Mouse (Mus musculus): ENCODE data around the gene Arhgef18.

Gene Arhgef18

DNA sequence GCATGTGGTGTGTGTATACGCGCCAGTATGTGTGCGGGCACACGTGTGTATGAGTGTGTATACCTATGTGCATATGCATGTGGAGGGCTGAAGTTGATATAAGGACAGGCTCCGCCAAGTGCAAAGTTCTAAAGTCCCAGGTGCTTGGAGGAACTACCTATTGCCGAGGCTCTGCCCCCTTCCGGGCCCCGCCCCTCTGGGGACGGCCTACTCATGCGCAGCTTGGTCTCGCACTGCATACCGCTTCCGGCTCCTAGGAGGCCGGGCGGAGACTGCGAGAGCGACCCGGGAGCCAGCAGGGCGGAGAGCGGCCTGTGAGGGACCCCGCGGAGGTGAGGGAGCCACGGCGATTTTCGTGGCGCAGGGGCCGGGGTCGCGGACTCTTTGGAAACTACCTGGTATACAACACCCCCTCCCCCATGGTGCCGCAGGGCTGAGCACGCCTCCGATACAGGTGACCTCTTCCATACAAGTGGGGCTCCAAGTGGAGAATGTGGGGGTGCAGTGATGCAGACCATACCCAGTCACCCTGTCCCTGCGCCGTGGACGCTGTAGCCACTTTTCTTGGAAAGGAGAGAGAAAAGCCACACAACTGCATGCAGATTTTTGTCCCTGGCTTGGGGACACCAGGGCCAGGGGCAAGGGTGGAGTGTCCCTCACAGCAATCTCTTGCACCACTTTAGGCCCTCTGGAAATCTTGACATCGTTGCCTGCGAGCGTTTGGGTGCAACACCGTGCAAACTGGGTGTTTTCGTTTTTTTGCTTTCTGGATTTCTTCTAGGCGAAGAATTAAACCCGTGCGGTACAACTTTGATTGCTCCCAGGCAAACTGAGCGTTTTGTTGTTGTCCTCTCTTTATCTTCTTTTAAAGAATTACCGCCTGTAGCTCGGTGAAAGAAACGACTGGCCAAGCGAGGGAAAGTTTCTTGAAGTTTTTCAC, at the start of gene Arhgef18:
Arhgef18 (plus strand) TSS at position 236 of the 940 bp plus-strand sequence.
- peak; percentile 78 for DNase-seq

DNA sequence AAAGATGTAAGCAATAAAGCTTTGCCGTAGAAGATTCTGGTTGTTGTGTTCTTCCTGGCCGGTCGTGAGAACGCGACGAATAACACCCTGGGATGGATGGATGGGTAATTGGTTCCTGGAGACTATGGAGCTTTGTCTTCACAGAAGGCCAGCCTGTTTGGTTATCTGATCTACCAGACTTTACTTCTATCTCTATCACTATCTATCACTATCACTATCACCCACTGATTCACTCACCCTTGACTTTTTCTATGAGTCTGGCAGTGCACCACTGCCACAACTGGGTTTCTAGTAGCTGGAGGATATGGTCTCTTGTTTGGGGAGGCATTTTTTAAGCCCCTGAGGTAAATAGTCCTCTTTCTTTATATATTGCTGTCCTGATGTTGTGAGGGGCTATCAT, 47.5 kb upstream of the Arhgef18 start:
- DNase-seq, result no peak

DNA sequence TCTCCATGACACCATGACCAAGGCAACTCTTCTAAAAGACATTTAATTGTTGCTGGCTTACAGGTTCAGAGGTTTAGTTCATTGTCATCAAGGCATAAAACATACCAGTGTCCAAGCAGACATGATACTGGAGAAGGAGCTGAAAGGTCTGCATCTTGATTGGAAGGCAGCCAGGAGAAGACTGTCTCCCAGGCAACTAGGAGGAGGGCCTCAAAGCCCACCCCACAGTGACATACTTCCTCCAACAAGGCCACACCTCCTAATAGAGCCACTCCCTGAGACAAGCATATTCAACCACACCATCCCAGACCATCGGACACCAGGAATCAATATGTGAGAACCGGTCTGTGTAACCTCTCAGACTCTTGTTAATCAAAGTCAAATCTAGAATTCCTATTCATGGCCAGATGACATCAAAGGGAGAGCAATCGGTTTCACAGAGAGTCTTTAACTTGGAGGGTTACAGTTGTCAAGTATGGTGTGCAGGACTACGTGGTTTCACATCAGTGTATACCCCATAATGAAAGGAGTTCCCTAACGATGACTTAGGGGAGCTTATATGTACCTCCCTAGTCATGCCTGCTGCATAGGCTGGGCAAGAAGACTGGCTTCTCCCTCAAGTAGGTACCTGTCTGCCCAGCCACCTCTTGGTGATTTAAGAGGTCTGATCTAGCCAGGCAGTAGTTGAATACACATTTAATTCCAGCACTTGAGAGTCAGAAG, 46.0 kb upstream of the Arhgef18 start:
- no peak for DNase-seq

DNA sequence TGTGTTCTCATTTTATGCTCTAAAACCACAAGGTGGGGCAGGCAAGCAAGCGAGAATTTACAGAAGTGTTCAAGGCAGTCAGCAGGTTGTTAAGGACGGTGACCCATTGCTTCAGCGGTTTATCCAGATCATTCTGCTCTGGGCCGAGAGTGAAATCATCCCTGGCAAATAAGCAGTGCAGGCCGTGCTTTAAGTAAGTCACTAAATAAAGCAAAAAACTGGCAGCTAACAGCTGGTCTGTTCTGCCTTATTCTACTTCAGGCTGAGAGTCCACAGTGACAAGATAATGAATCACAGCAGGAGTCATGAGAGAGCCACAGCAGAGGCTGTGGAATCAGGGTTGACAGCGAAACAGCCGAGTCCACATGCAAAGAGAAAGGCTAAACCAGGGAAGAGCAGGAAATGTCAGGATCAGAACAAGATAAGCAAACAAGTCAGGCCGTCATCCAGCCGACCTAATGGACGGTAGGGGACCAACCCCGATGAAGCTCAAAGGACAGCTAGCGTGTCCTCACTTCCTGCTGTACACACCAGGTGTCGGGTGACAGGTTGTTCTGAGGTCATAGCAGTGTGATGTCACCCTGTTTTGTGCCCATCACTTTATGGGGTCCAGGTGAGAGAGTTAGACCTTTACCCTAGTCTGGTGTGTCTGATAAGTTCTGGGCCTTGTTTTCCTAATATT, 44.5 kb upstream of the Arhgef18 start:
- no peak for DNase-seq

DNA sequence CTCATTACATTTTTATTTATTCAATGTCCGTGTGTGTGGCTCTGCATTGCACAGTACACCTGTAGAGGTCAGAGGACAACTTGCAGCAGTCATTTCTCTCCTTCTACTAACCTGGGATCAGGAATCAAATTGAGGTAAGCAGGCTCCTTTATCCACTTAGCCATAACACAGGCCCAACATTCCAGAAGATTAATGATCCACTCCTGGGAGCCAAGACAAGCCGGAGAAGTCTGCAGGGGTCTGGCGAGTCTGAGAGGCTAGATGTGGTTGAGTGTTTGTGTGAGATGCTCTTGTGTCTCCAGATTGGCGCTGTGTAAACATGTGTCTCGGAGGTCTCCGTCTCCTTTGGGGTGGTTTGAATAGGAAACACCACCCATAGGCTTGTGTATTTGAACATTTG, 42.1 kb upstream of the Arhgef18 start:
- no peak for DNase-seq

DNA sequence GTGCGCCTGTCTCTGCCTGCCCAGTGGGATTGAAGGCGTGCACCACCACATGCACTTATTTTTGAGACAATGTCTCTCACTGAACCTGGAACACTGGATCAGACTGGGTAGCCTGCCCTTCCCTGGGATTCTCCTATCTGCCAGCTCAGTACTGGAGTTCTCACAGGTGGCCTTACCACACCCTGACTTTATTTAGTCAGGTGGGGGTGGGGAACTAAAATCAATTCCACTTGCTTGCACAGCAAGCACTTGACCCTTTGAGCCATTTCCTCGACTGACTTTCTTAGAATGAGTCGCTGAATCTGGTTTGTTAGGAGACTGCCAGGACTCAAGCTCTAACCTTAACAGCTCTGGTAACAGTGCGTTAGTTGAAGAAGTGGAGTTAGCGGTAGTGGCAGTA, 40.1 kb upstream of the Arhgef18 start:
- no peak for DNase-seq

DNA sequence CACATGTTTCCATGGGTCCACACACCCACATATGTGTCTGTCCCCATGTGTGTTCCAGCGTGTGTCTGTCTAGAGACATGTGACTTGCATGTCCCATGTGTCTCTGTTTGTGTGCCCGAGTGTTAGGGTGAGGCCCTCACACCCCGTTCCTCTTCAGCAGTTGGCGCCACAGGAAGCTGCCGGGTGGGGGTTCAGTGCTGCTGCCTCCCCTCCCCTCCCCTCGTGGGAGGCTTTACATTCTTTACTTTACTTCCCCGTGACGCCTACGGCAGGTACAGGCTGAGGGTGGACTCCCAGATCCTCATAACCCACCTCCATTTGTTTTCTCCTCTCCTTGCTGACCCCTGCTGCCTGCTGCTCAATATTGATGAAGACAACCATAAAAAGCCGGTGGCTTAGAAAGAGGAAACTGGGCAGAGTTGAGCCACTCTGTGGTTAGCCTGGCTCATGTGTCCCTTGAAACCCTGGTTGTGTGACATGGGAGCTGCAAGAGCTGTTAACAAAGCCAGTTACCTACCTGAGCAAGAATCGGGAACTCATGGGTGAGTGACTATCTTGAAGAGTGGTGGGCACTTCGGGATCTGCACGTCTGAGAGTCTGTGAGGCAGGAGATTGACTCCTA, 39.5 kb upstream of the Arhgef18 start, which contains the start of gene A430078G23Rik:
A430078G23Rik (plus strand) TSS at position 227 of the 622 bp plus-strand sequence.
- DNase-seq, result no peak

DNA sequence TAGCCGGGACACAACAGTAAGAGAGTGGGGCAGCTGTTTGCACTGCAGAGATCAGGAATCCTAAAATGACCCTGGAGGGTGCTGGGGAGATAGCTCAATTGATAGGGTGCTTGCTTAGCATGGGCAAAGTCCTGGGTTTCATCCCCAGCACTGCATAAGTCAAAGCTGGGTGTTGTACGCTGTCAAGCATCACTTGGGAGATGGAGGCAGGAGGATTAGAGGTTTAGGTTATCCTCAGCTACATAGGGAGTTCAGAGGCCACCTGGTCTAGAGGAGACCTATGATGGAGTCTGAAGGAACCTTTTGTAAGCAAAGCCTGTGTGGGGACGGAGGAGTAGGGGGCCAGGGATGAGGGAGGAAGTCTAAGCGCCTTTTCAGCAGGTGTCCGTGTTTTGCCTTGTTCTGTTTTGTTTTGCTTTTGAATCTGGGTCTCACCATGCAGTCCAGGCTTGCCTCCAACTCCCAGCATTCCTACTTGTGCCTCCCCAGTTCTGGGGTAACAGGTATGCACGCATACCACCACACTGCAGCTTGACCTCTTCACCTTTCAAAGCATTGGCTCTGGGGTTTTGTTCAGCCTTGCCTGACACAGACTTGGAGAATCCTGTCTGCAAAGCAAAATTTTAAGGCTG, 38.9 kb upstream of the Arhgef18 start:
- DNase-seq, result no peak

DNA sequence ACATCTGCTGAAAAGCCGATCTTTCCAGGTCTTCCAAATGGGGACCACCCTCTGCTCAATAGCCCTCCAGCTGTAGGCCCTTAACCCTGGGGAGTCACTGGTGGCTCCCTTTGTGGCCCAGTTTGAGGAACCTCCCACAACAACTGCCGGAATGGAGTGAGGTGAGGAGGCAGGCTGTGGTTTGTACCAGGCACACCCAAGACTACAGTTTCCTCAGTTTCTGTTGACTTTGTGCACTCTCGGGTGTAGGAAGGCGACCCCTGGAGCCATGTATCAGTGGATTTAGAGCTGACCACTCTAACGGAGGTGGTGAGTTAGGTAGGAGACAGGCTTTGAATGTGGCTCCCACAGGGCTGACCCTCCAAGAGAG, 38.4 kb upstream of the Arhgef18 start:
- DNase-seq, result no peak

DNA sequence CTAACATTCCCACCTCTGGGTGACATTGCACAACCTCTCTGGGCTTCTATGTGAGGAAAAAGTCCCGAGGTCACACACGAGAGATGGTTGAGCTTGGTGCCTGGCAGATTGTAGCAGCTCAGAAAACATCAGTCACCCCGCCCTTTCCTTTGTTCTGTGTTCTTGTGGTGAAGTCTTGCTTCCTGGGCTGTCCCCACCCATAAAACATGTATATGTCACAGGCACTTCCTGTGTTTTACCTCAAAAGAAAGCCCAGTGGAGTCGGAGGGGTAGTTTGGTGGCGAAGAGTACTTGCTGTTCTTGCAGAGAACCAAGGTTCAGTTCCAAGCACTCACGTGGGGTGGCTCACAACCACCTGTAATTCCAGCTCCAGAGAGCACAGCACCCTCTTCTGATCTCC, 37.2 kb upstream of the Arhgef18 start:
- no peak for DNase-seq

DNA sequence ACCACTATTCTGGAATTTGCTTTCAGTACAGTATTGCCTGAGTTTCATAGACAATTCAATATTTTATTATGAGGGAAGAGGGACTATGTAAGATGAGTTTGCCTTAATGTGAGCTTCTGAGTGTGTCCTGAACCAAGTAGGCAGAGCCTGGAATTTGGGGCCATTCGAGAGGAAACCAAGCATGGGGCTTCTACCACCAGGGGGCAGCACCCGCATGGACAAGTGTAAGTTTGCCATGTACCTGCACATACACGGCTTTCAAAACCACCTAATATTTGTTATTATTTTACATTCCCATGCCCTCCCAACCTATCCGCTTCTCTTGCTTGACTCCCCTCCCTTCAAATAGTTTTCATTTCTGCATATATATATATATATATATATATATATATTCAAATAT, 34.7 kb upstream of the Arhgef18 start:
- DNase-seq, result peak; percentile 87

DNA sequence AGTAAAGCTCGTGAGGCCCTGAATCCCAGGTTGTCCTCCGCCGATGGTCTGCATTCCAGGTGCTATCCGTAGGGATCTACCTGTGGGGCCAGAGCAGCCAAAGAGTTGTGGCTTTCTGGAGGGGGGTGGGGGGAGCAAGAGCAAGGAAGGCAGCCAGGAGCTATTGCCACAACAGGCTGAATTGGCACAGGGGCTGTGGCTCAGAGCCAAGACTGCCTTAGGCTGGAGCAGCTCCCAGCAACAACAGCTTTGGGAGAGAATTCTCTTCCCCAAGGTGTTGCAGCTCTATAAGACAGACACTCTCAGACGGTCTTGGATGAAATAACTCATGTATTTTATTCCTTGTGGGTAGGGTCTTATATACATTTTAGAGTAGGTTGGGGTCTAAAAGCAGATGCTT, 25.7 kb upstream of the Arhgef18 start:
- DNase-seq, result peak; percentile 30

DNA sequence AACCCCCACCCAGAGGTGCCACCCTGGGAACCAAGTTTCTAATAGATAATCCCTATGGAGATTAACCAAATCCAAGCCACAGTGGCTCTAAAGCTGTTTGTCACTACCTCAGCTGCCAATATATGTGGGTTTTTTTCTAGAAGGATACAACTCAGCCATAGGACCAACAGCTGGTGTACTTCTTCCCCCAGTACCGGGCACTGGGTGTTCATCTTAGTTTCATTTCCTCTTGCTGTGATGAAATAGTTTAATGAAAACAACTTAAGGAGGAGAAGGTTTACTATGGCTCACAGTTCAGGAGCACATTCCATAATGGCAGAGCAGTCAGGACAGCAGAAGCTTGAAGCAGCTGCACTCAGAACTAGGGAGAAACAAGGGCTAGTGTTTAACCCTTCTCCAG, 24.7 kb upstream of the Arhgef18 start:
- DNase-seq, result no peak

DNA sequence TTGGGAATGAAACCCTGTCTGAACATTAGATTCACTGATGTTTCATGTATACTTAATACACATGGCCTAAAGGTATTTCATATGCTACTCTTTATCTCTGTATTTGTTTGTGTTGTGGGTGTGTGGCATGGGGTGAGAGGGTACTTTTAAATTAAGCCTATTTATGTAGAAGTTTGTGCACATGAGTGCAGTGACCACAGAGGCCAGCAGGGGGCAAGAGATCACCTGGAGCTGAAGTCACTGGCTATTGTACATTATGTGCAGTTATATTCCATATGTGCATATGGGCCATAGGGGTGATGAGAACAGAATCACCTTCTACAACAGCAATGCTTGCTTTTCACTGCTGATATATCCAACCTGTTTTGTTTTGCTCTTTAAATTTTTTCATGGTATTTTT, 17.1 kb upstream of the Arhgef18 start:
- no peak for DNase-seq

DNA sequence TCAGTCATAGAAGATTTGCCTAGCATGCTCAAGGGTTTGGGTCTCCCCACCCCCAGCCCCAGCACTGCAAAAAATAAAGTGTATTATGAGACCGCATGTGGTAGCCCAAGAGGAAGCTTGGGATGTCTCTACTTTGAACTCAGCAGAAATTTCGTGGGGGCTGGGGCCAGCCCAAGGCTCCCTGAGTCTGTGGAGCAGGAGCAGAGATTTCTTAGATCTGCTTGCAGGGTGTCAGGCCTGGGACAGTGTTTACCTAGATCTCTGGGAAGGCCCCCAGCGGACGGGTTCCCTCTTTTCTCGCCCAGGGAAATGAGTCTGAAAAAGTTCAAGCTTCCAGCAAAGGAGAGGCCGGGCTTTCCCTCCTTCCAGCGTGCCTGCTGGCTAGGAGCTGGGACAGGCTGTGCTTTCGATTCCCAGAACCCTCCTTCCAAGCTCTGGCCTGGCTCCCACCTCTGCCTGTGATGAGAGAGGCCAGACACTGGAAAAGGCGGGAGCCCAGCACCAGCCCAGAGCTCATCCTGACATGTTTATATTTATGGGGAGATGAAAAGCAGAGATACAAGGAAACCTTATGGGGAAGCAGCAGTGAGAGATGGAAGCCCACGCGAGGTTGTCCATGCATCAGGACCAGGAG, 16.0 kb upstream of the Arhgef18 start:
- DNase-seq, result no peak

DNA sequence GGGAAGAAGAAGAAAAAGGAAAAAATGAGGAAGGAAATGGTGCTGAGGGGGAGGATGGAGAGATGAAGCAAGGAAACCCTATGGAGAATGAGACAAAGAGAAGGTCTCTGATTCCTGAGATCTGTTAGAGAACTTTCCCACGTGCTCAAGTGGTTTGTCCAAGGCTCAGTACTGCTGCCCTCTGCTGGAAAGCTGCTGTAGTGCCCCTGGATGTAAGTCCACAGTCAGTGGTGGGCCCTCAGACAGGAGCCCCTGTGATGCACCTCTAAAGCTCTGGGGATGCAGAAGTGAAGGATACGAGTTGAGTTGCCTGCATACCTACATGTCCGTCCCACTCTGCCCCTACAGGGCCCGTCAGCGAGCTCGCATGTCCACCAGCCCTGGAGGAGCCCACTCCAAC, 5.5 kb upstream of the Arhgef18 start:
- peak; percentile 70 for DNase-seq

DNA sequence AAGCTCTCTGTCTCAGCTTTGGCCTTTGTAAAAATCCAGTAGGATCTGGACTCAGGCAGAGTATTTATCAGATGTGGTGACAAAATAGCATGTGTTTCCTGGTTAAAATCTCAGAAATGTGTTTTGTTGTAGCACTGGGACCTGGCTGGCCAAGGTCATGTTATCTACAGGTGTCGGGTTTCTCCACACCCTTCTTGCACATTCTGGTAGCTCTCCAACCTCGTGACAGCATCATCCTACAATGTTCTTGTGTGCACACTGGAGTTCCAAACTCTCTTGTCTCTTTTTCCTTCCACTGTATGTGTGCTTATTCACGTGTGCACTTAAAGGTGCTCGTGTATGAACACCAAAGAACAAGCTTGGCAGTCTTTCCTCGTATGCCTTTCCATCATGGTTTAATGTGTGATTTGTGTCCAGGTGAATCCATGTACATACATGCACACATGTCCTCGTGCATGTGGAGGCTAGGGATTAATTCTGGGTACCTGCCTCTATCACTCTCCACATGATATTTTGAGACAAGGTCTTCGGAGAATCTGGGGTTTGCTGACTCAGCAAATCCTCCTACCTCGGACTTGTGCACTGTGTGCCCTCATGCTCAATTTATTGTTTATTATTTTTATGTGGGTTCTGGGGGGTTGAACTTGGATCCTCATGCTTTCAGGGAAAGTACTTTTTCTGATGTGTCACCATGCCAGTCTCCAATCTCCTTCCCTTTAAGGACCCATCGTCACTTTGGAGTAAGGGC, 4.0 kb upstream of the Arhgef18 start:
- DNase-seq, result no peak

DNA sequence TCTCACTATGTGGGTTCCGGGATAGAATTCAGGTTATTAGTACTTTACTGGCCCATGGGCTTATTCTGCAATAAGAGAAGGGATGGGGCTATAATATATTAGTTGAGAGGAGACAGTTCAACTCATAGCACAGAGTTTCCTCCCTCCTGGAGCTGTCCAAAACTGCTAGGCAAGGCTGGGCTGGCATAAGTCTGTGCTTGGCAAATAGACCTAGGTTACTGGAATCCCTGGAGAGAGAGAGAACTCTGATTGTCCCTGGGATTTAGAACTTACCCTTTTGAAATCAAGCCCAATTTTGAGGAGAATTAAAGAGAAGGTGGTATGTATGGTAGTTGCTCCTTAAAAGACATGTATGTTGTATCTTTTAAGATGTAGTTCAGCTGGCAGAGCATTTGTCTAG, 3.3 kb upstream of the Arhgef18 start:
- no peak for DNase-seq

DNA sequence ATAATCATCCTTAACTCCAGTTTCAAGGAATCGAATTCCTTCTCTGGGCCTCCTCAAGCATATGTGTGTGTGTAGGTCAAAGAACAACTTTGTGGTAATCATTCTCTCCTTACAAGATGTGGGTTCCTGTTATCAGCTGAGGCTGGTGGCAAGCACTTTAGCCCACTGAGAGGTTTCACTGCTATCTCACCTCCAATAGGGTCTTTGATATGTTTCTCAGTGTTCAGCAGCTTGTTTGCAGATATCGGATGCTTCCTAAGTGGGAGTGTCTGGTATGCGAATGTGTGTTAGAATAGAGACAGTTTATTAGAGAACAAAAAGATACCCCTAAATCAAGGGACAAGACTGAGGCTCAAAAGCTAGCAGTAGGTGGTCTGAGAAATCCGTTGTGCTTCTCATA, 513 bp upstream of the Arhgef18 start:
- no peak for DNase-seq

DNA sequence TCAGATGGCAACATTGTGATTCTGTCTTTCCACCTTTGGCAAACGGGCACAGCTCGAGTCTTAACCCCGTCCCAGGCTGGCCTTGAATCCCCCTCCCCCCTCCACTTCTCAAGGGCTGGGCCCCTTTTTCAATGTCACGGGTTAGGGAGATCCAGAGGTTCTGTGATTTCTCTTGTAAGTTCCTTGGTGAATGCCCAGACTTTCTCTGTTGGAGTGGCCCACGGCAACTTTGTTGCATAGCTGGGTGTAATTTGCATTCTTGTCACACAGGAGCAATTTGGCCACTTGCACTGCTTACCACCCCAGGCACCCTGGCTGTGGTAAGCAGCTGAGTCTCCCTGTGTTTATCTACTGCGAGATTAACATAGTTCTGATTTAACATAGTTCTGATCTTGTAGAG, 1.8 kb downstream of the Arhgef18 start:
- DNase-seq, result no peak

DNA sequence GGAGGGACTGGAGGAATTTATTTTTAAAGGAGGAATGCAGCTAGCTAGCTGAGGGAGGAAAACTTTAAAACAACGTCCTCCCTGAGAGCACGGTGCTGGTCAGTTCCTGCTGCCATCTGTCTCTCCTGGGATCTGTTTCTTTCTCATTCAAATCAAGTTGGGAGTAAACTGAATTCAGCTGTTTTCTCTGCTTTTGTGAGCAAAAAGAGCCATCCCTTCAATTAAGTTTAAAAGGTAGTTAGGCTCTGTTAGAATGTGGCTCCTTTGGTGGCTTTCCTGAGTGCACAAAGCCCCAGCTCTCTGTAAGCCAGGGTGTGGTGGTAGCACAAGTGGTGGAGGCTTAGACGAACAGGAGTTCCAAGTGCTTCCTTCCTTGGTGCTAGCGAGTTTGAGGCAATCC, 2.4 kb downstream of the Arhgef18 start:
- no peak for DNase-seq
